Mouse (Mus musculus) neural tube, embryonic 14.5 days (tissue): ENCODE results near the gene Ppm1h. TPM values are rescaled to one million over a fixed set of nuclear protein-coding genes. Genes with fewer than 3 reads are reported as not detected.

ENCODE experiments used
- ATAC-seq: fragments of 200-750 bp; cut with Nextera tagmentation; 2 replicates; pipeline ENCODE4 v1.8.0; 2017; ENCODE audit warnings: low read depth, mild to moderate bottlenecking, moderate TSS enrichment, moderate library complexity
- H3K27ac ChIP-seq: fragments of 300-500 bp; sonication (generic); 2 replicates; pipeline ENCODE4 v1.5.1; 2014; ENCODE audit warnings: low read depth, mild to moderate bottlenecking, control low read depth, low read length, moderate library complexity, mixed read lengths
- H3K27me3 ChIP-seq: fragments of 300-500 bp; sonication (generic); 2 replicates; pipeline ENCODE4 v1.6.1; 2014; ENCODE audit warnings: low read length; ENCODE audit not compliant: control insufficient read depth, insufficient read depth
- H3K36me3 ChIP-seq: fragments of 300-500 bp; sonication (generic); 2 replicates; pipeline ENCODE4 v1.6.1; 2014; ENCODE audit warnings: low read length, mixed read lengths; ENCODE audit not compliant: control insufficient read depth, insufficient read depth
- H3K4me1 ChIP-seq: fragments of 300-500 bp; sonication (generic); 2 replicates; pipeline ENCODE4 v1.6.1; 2014; ENCODE audit warnings: low read length; ENCODE audit not compliant: control insufficient read depth, insufficient read depth
- H3K4me2 ChIP-seq: fragments of 300-500 bp; sonication (generic); 2 replicates; pipeline ENCODE4 v1.6.1; 2014; ENCODE audit warnings: mild to moderate bottlenecking, low read depth, low read length, control low read depth
- H3K4me3 ChIP-seq: fragments of 300-500 bp; sonication (generic); 2 replicates; pipeline ENCODE4 v1.5.1; 2014; ENCODE audit warnings: low read depth, low read length, control low read depth, mixed read lengths
- H3K9ac ChIP-seq: fragments of 300-500 bp; sonication (generic); replicated peaks from 2 replicates; pipeline ENCODE4 v1.6.1; 2014; ENCODE audit warnings: low read depth, mild to moderate bottlenecking, control low read depth, low read length, mixed read lengths
- H3K9me3 ChIP-seq: fragments of 300-500 bp; sonication (generic); 2 replicates; pipeline ENCODE4 v1.6.1; 2016; ENCODE audit warnings: low read length; ENCODE audit not compliant: control insufficient read depth
- WGBS: fragments of 180-500 bp; shearing (Covaris S2); extraction: QIAGEN DNeasy Blood & Tissue Kit; methylation state at CpG from one replicate; pipeline ENCODE4 v1.1.7; 2014; 5-methylcytosine and 5-hydroxymethylcytosine counted together
- polyA plus RNA-seq: library from polyadenylated mRNA; unstranded; fragments of >200 nt; fragmentation: Nextera tagmentation; extraction: Ambion mirVana; gene quantifications from 2 replicates; pipeline ENCODE4 v1.2.1, GENCODE M21; 2014

The Ppm1h gene
- polyA plus RNA-seq, 1 experiment from 2014 or later, result 41.5 TPM

DNA sequence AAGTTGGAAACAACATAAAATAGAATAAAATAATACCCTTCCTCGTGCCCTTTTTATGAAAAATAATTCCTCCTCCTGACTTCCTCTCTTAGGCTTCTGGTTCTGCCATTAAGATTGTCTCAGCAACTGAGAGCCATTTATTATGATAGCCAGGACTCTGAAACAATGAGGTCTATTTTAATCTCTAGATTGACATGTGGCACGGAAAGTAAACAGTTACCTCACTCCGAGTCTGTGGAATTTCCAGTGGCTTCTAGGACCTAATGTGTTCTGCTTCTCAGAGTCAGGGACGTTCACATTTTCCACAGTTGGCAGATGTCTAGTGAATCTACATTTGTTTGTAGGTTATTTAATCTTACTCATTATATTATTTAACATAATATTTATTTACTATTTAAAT lies 87.0 kb downstream of the Ppm1h start:
- Histone ChIP-seq H3K36me3 (no peaks in the 10 kb centered on the region), H3K27ac (no peak overlapping the region), H3K4me1 (peaks cover 5% of the 10 kb centered on the region; the same call in 1 of the 2 replicates), H3K4me2 (no peak overlapping the region), H3K9ac (no peak overlapping the region), H3K27me3 (no peaks in the 10 kb centered on the region), H3K9me3 (no peaks in the 10 kb centered on the region), H3K4me3 (no peak overlapping the region)
- 65% methylated on average over 4 of the region's 4 CpGs for WGBS
- no peak for ATAC-seq

DNA sequence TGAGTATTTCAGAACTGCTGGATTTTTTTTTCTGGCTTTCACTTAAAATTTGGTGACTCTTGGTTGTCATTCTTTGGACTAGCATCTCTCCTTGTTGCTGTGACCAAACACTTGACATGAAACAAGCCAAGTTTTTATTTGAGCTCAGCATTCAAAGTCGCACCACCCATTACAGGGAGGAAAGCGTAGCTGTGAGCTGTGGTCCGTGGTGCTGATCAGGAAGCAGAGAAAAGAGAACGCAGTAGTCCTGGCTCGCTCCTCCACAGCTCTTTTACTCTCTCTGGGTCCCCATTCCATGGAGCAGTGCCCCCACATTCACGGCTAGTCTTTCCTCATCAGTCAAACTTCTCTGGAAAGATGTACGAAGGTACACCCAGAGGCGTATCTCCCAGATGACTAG lies 87.4 kb downstream of the Ppm1h start:
- no peak overlapping the region for H3K9ac ChIP-seq
- no peak overlapping the region for H3K27ac ChIP-seq
- no peaks in the 10 kb centered on the region for H3K9me3 ChIP-seq
- no peak for ATAC-seq
- 67% methylated on average over 8 of the region's 8 CpGs for WGBS
- no peak overlapping the region for H3K4me3 ChIP-seq
- no peak overlapping the region for H3K4me2 ChIP-seq
- peaks cover 5% of the 10 kb centered on the region; the same call in 1 of the 2 replicates for H3K4me1 ChIP-seq
- no peaks in the 10 kb centered on the region for H3K27me3 ChIP-seq
- no peaks in the 10 kb centered on the region for H3K36me3 ChIP-seq

GRCm38 (mm10) chr10:122768204-122768892 lies 89.8 kb downstream of the Ppm1h start:
- 60% methylated on average over 13 of the region's 13 CpGs for WGBS

GRCm38 (mm10) chr10:122768893-122769341 lies 90.4 kb downstream of the Ppm1h start:
- Histone ChIP-seq H3K4me2 (no peak overlapping the region), H3K27ac (no peak overlapping the region), H3K4me3 (no peak overlapping the region), H3K9ac (no peak overlapping the region), H3K4me1 (peaks cover 5% of the 10 kb centered on the region; the same call in 1 of the 2 replicates), H3K9me3 (no peaks in the 10 kb centered on the region), H3K27me3 (no peaks in the 10 kb centered on the region), H3K36me3 (no peaks in the 10 kb centered on the region)
- WGBS, result 47% methylated on average over 6 of the region's 6 CpGs
- no peak for ATAC-seq

More at GRCm38 (mm10) chr10:122768204-122768892, 89.8 kb downstream of the Ppm1h start:
- no peaks in the 10 kb centered on the region for H3K27me3 ChIP-seq
- no peak overlapping the region for H3K4me2 ChIP-seq
- H3K27ac ChIP-seq, result no peak overlapping the region
- no peak overlapping the region for H3K9ac ChIP-seq
- peaks cover 5% of the 10 kb centered on the region; the same call in 1 of the 2 replicates for H3K4me1 ChIP-seq
- H3K36me3 ChIP-seq, result no peaks in the 10 kb centered on the region
- ATAC-seq, result 0 out of 2 replicates have a peak, but pooled peaks have one; percentile 28
- no peak overlapping the region for H3K4me3 ChIP-seq
- H3K9me3 ChIP-seq, result no peaks in the 10 kb centered on the region

GRCm38 (mm10) chr10:122770337-122770736 lies 91.8 kb downstream of the Ppm1h start:
- Histone ChIP-seq H3K36me3 (no peaks in the 10 kb centered on the region), H3K4me1 (peaks cover 5% of the 10 kb centered on the region; the same call in 1 of the 2 replicates), H3K9me3 (no peaks in the 10 kb centered on the region), H3K27me3 (no peaks in the 10 kb centered on the region), H3K4me3 (no peak overlapping the region), H3K27ac (no peak overlapping the region), H3K9ac (no peak overlapping the region), H3K4me2 (no peak overlapping the region)
- ATAC-seq, result peak; percentile 56; the same call in 1 of the 2 replicates
- WGBS, result 33% methylated on average over 7 of the region's 7 CpGs

- H3K27me3 ChIP-seq, result no peaks in the 10 kb centered on the region
These were observed 92.4 kb downstream of the Ppm1h start for GRCm38 (mm10) chr10:122770987-122771386.

DNA sequence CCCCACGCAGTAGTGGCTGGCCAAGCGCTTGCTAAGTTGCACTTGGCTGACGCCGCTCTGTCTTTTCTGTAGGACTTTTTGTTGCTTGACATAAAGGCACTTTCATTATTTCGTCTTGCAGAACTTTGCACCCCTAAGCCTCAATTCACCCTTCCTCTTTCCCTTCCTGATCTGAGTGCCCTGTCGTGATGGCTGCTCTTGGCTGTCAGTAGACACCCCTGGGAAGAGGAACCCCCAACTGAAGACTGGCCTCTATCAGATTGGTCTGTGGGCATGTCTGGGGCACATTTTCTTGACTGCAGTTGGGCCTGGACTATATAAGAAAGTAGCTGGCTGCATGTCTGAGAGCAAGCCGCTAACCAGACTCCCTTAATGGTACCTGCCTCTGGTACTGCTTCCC lies 95.6 kb downstream of the Ppm1h start:
- ATAC-seq, result no peak
- 89% methylated on average over 7 of the region's 7 CpGs for WGBS

More at GRCm38 (mm10) chr10:122770987-122771386, 92.4 kb downstream of the Ppm1h start:
- Histone ChIP-seq H3K36me3 (no peaks in the 10 kb centered on the region), H3K4me2 (no peak overlapping the region), H3K4me3 (no peak overlapping the region), H3K4me1 (peaks cover 5% of the 10 kb centered on the region; the same call in 1 of the 2 replicates), H3K27ac (no peak overlapping the region), H3K9ac (no peak overlapping the region), H3K9me3 (no peaks in the 10 kb centered on the region)
- no peak for ATAC-seq
- 67% methylated on average over 5 of the region's 5 CpGs for WGBS

DNA sequence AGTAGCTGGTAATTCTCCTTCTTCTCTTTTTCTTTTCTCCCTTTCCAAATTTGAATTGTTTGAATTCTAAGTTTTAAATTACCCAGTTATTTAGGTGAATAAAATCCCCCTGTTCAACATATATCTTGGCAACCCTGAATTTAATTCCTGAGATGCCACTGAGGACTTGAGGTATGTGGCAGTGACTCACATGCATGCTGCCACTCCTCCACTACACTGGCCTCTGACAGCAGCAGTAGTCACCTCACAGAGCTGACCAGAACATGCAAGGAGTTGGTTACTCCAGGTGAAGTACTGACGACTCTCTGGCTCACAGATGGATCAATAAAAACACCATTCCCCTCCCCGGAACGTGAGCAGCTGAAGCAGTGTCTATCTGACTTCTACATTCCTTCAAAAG lies 98.9 kb downstream of the Ppm1h start:
- H3K9ac ChIP-seq, result no peak overlapping the region
- no peaks in the 10 kb centered on the region for H3K27me3 ChIP-seq
- H3K9me3 ChIP-seq, result no peaks in the 10 kb centered on the region
- no peak overlapping the region for H3K4me3 ChIP-seq
- H3K27ac ChIP-seq, result no peak overlapping the region
- H3K36me3 ChIP-seq, result no peaks in the 10 kb centered on the region
- no peaks in the 10 kb centered on the region for H3K4me1 ChIP-seq
- WGBS, result 69% methylated on average over 3 of the region's 3 CpGs
- ATAC-seq, result no peak
- no peak overlapping the region for H3K4me2 ChIP-seq

More for the DNA sequence above, 95.6 kb downstream of the Ppm1h start:
- H3K27ac ChIP-seq, result no peak overlapping the region
- H3K4me2 ChIP-seq, result no peak overlapping the region
- H3K4me1 ChIP-seq, result no peaks in the 10 kb centered on the region
- no peaks in the 10 kb centered on the region for H3K27me3 ChIP-seq
- no peak overlapping the region for H3K9ac ChIP-seq
- H3K4me3 ChIP-seq, result no peak overlapping the region
- H3K9me3 ChIP-seq, result no peaks in the 10 kb centered on the region
- H3K36me3 ChIP-seq, result no peaks in the 10 kb centered on the region

DNA sequence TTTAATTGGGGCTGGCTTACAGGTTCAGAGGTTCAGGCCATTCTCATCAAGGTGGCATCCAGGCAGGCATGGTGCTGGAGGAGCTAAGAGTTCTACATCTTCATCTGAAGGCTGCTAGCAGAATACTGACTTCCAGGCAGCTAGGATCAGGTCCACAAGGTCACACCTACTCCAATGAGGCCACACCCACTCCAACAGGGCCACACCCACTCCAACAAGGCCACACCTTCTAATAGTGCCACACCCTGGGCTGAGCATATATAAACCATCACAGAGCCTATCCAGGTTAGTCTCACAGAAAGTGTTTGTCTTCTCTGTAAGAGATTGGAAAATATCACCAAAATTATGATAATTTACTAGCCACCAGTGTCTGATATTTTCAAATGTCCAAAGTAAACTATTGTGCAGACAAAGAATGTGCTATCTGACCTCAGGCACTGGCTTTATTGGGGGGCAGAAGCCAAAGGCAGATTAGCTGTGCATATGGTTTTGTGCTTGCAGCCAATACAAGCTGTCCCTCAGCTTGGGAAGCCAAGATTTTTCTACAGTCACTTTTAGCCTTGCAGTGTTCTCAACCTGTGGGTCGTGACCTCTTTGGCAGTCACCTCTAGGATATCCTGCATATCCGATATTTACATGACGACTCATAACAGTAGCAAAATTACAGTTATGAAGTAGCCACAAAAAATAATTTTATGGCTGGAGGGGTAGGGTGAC lies 99.5 kb downstream of the Ppm1h start:
- H3K9ac ChIP-seq, result no peak overlapping the region

More for the DNA sequence above, 99.5 kb downstream of the Ppm1h start:
- Histone ChIP-seq H3K4me2 (no peak overlapping the region), H3K36me3 (no peaks in the 10 kb centered on the region), H3K4me1 (no peaks in the 10 kb centered on the region), H3K9me3 (no peaks in the 10 kb centered on the region), H3K27me3 (no peaks in the 10 kb centered on the region), H3K27ac (no peak overlapping the region), H3K4me3 (no peak overlapping the region)
- ATAC-seq, result no peak
- WGBS, result 90% methylated on average over 3 of the region's 3 CpGs
